Mouse (Mus musculus) cerebellum, adult (tissue): ENCODE measurements around the gene Tcp11.

Source experiments
- ATAC-seq: cut with Nextera tagmentation; 2 replicates; pipeline ENCODE4 v1.9.2; 2017; ENCODE audit warnings: mild to moderate bottlenecking, moderate library complexity, mixed read lengths; ENCODE audit not compliant: insufficient number of reproducible peaks, low FRiP score, low TSS enrichment

Gene Tcp11

GRCm38 (mm10) chr17:28018344-28018743 lies 62.1 kb downstream of the Tcp11 start:
- no peak for ATAC-seq
